Mouse (Mus musculus) urinary bladder, adult 18-20 months (tissue): ENCODE data around the gene Psmd14.

Experiments
- DNase-seq, 2 experiments: peaks; one replicate each; pipeline ENCODE4 v3.0.0; 2022; ENCODE audit warnings: low spot score in 2 of 2, mixed read lengths in 2 of 2

Gene Psmd14

DNA sequence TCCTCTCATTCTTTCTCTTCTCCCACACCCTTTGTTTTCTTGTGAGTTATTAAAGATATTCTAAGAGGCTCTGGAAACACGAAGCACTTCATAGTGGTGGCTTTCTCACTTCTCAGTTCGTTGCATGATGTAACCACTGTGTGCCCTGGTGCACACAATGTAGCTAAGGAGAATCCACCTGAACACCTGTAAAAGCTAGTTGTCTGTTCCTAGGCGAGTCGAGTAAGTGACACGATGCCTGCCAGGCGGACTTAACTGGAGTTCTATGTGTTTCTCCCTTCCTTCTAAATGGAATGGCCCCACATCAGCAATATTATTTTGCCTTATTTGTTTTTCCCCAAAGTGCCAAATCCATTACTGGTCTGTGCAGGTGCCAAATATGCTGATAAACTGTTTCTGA, 101.6 kb downstream of the Psmd14 start:
- no peak for DNase-seq

DNA sequence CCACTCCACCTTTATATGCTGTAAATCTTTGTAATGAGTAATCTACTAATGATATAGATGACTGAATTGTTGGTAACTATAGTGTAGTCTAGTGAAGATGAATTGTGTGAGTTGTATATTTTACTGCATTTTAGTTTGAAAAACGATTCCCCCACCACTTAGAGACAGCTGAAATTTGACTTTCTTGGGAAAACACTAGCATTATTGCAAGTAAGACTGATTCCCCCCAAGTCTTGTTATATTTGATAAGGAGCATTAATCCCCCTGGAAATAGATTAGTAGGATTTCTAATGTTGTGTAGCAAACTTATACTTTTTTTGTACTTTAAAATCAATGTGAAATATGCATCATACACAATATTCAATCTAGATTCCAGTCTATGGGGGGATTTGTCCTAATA, 102.0 kb downstream of the Psmd14 start:
- no peak for DNase-seq

DNA sequence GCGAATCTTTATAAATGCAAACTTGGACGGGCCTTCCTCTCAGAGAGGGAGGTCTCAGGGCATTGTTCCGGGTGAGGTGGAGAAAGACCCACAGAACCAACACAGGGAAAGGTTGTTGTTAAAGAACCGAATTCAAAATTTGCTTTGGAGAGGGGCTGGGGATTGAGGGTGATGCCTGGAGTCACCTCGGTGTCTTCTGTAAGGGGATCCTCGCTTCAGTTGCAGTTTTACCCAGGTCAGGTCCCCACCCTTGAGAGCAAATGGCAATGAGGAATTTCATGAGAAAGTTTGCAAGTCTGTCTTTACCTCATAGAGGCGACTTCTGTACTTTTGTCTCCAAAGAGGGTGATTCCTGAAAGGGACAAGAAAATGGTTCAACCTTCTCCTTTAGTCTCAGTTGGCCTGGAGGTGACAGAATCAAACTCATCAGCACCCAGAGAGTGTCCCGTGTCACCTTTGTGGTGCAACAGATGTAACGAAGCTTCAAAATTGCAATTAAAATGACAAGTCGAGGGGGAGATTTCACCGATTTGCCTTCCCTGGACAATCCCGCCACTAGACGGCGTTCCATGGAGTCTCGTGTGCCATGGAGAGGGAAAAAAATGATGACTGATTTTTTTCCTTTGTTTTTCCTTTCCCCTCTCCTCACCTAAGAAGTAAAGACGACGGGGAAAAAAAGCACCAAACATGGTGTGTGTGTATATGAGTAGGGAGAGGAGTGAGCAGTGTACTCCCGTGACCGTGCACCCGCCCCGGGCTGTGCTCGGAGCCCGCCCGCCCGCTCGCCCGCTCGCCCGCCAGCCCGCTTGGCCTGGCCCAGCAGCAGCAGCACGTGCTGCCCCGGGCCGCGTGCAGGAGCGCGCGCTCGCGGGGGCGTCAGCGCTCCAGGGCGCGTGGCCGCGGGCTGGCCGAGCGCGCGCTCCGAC, 103.3 kb downstream of the Psmd14 start:
- DNase-seq: peak in 1 of 2 experiments; percentile 14

DNA sequence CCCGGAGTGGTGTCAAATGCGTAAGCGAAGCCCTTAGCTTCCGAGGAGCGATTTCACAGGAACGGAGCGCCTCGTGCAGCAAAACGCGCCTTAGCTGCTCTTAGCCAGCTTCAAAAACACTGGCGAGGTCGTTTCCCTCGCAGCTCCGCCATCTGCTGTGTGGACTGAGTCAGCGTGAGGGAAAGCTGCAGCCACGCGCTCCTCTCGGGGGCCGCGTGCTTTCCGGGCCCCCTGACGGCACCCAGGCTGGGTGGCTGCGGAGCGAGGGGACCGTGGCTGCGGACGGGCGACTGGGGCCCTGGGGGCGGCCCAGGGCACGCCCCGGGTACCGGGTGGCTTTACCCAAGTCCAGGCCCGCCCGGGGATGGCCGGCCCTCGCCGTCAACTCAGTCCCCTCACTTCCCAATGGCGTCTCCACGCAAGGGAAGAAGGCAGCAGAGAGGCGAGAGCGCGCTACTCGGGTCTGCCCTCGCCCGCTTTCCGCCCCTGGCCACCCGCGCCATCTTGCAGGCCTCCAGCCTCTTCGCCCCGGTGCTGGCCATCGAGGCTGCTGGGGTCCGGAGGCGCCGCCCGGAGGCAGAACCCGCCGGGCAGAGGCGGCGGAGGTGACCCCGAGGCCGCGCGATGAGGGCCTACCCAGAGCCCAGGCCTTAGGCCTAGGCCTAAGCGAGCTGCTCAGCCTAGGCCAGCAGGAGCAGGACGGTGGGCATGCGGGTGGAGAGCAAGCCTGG, 104.3 kb downstream of the Psmd14 start:
- no peak for DNase-seq

DNA sequence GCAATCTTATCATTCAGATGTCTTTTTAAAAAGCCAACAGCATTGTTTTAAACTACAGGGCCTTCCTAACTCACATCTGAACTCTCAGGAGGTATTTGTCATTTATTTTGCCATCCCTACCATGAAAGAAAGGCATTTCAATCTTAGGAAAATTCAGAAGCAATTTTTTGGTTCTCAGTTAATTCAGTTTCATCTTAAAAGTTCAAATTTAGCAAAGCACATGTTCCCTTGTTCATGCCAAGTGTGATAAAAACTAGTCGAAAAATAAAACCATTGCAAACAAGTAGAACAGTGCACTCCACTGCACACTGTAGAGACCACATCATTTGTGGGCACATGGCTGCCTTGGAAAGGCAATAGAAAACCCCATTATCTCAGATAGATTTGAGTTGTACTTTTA, 106.7 kb downstream of the Psmd14 start:
- no peak for DNase-seq

DNA sequence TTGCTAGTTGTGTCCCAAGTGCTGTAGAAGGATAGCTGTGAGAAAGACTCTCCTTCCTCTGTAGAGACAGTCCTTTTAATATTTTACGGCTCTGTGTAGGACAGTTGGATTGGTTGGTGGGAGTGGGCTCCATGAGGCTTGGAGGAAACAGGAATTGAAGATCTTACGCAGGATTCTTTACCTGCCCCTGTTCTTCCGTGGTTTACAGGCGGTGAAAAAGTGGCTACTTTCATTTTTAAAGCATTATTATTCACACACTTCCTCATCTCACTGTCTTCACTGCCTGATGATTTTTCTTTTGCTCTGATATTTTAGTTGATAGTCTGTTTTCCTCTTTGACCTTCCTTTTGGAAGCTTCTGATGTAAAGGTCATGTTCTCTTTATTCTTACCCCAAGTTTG, 108.7 kb downstream of the Psmd14 start:
- no peak for DNase-seq

DNA sequence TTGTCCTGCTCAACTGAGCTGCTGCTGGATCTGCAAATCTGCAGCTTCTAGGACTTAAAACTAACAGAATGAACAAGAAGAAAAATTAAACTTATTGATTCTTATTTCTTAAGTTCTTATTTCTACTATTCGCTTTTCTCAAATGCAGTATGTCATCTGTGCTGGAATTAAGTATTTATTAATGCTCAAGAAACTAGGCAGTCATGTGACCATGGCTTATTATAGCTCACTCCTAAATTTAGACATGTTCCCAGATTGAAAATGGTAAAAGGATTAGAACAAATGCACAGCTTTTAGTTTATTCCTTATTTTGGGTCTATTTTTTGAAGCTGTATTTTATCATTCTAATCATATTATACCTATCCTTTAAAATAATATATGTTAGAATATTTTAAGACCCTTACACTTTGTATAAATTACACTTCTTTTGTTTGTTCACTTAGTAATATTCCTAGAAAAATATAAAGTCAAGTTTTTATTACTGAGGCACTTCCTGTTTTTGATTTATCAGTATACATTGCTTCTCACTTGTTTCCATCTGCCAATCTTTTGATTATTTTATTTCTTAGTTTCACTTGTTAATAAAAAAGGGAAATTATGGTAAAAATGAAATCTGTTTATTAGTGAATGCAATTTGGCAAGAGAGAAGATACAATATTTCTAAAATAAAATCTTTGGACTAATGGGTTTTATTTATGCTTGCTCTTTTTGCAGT, 112.1 kb downstream of the Psmd14 start:
- DNase-seq: no peak

DNA sequence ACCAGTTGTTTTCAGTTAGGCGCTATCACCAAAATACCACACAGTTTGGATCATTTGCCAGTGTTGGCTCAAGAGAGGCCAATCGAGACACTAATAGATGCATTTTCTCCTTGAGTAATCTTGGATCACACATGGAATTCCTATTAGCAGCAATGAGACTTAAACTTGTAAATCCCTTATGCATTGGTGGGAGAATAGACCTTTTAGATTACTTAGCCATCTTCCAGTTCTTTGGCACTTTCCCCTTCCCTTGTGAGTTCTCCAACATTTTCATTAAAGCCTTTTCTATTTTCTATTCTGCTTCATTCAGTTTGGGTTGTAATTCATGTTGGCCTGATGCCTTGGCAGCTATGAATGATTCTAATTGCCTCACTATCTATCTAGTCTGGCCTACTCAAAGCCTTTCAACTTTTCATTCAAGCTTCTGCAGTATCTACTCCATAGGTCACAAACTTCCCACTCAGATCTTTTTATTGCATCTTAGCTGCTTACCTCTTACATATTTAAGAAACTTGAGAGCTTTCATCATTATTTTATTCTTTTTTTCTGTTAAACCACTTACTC, 125.8 kb downstream of the Psmd14 start:
- no peak for DNase-seq
